Mouse (Mus musculus) neural tube, embryonic 14.5 days (tissue): ENCODE measurements around the gene Ccr1l1. TPM values are rescaled to one million over a fixed set of nuclear protein-coding genes. Genes with fewer than 3 reads are reported as not detected.
"Not testable (repeated sequence)": the region's sequence is repeated elsewhere in the genome, so short reads cannot be mapped to it uniquely, and the experiment has no call there.

Experiments used
- ATAC-seq: fragments of 200-750 bp; cut with Nextera tagmentation; 2 replicates; pipeline ENCODE4 v1.8.0; 2017; ENCODE audit warnings: low read depth, mild to moderate bottlenecking, moderate TSS enrichment, moderate library complexity
- H3K27ac ChIP-seq: fragments of 300-500 bp; sonication (generic); 2 replicates; pipeline ENCODE4 v1.5.1; 2014; ENCODE audit warnings: low read depth, mild to moderate bottlenecking, control low read depth, low read length, moderate library complexity, mixed read lengths
- H3K27me3 ChIP-seq: fragments of 300-500 bp; sonication (generic); 2 replicates; pipeline ENCODE4 v1.6.1; 2014; ENCODE audit warnings: low read length; ENCODE audit not compliant: control insufficient read depth, insufficient read depth
- H3K36me3 ChIP-seq: fragments of 300-500 bp; sonication (generic); 2 replicates; pipeline ENCODE4 v1.6.1; 2014; ENCODE audit warnings: low read length, mixed read lengths; ENCODE audit not compliant: control insufficient read depth, insufficient read depth
- H3K4me1 ChIP-seq: fragments of 300-500 bp; sonication (generic); 2 replicates; pipeline ENCODE4 v1.6.1; 2014; ENCODE audit warnings: low read length; ENCODE audit not compliant: control insufficient read depth, insufficient read depth
- H3K4me2 ChIP-seq: fragments of 300-500 bp; sonication (generic); 2 replicates; pipeline ENCODE4 v1.6.1; 2014; ENCODE audit warnings: mild to moderate bottlenecking, low read depth, low read length, control low read depth
- H3K4me3 ChIP-seq: fragments of 300-500 bp; sonication (generic); 2 replicates; pipeline ENCODE4 v1.5.1; 2014; ENCODE audit warnings: low read depth, low read length, control low read depth, mixed read lengths
- H3K9ac ChIP-seq: fragments of 300-500 bp; sonication (generic); replicated peaks from 2 replicates; pipeline ENCODE4 v1.6.1; 2014; ENCODE audit warnings: low read depth, mild to moderate bottlenecking, control low read depth, low read length, mixed read lengths
- H3K9me3 ChIP-seq: fragments of 300-500 bp; sonication (generic); 2 replicates; pipeline ENCODE4 v1.6.1; 2016; ENCODE audit warnings: low read length; ENCODE audit not compliant: control insufficient read depth
- WGBS: fragments of 180-500 bp; shearing (Covaris S2); extraction: QIAGEN DNeasy Blood & Tissue Kit; methylation state at CpG from one replicate; pipeline ENCODE4 v1.1.7; 2014; 5-methylcytosine and 5-hydroxymethylcytosine counted together
- polyA plus RNA-seq: library from polyadenylated mRNA; unstranded; fragments of >200 nt; fragmentation: Nextera tagmentation; extraction: Ambion mirVana; gene quantifications from 2 replicates; pipeline ENCODE4 v1.2.1, GENCODE M21; 2014

The Ccr1l1 gene
- polyA plus RNA-seq, 1 experiment from 2014 or later, result not detected

- 85% methylated on average over 1 of the region's 1 CpGs for WGBS
Measured at GRCm38 (mm10) chr9:123968290-123968912, 9.8 kb downstream of the Ccr1l1 start, which contains the start of gene Ccr1. Ccr1 (minus strand) TSS chr9:123968692.

GRCm38 (mm10) chr9:123966858-123967495, 11.2 kb downstream of the Ccr1l1 start:
- H3K27ac ChIP-seq, ATAC-seq, H3K4me1 ChIP-seq, H3K4me2 ChIP-seq, H3K9me3 ChIP-seq, H3K27me3 ChIP-seq, H3K36me3 ChIP-seq, H3K9ac ChIP-seq, H3K4me3 ChIP-seq: not testable (repeated sequence)
- 94% methylated on average over 1 of the region's 4 CpGs for WGBS

More at GRCm38 (mm10) chr9:123968290-123968912, 9.8 kb downstream of the Ccr1l1 start, which contains the start of gene Ccr1:
- H3K27me3 ChIP-seq, result no peaks in the 10 kb centered on the region
- H3K4me3 ChIP-seq, result no peak within 1 kb of the TSS
- no peaks in the 10 kb centered on the region for H3K9me3 ChIP-seq
- H3K4me2 ChIP-seq, result no peak within 1 kb of the TSS
- no peak within 1 kb of the TSS for H3K9ac ChIP-seq
- ATAC-seq, result no peak
- no peak within 1 kb of the TSS for H3K27ac ChIP-seq
- no peaks in the 10 kb centered on the region for H3K36me3 ChIP-seq
- H3K4me1 ChIP-seq, result no peaks in the 10 kb centered on the region

GRCm38 (mm10) chr9:123964776-123965175, 13.4 kb downstream of the Ccr1l1 start:
- H3K4me2 ChIP-seq, result no peak overlapping the region
- 86% methylated on average over 3 of the region's 3 CpGs for WGBS
- H3K4me3 ChIP-seq, result no peak overlapping the region
- no peak overlapping the region for H3K9ac ChIP-seq
- no peak overlapping the region for H3K27ac ChIP-seq
- no peaks in the 10 kb centered on the region for H3K27me3 ChIP-seq
- H3K36me3 ChIP-seq, result no peaks in the 10 kb centered on the region
- no peak for ATAC-seq
- H3K4me1 ChIP-seq, result no peaks in the 10 kb centered on the region
- no peaks in the 10 kb centered on the region for H3K9me3 ChIP-seq

- H3K27ac ChIP-seq, result no peak overlapping the region
- H3K4me3 ChIP-seq, result no peak overlapping the region
- WGBS, result 86% methylated on average over 1 of the region's 1 CpGs
- H3K4me2 ChIP-seq, result no peak overlapping the region
- H3K36me3 ChIP-seq, result no peaks in the 10 kb centered on the region
- no peak overlapping the region for H3K9ac ChIP-seq
- ATAC-seq, result no peak
- H3K9me3 ChIP-seq, result no peaks in the 10 kb centered on the region
- no peaks in the 10 kb centered on the region for H3K27me3 ChIP-seq
- no peaks in the 10 kb centered on the region for H3K4me1 ChIP-seq
Measured at GRCm38 (mm10) chr9:123960161-123960560, 18.0 kb downstream of the Ccr1l1 start.

- WGBS, result 78% methylated on average over 3 of the region's 3 CpGs
- no peaks in the 10 kb centered on the region for H3K9me3 ChIP-seq
- no peak overlapping the region for H3K4me2 ChIP-seq
- no peaks in the 10 kb centered on the region for H3K27me3 ChIP-seq
- H3K27ac ChIP-seq, result no peak overlapping the region
- H3K9ac ChIP-seq, result no peak overlapping the region
- H3K4me1 ChIP-seq, result no peaks in the 10 kb centered on the region
- no peaks in the 10 kb centered on the region for H3K36me3 ChIP-seq
- ATAC-seq, result no peak
- no peak overlapping the region for H3K4me3 ChIP-seq
Measured at GRCm38 (mm10) chr9:123957911-123958413, 20.2 kb downstream of the Ccr1l1 start.

GRCm38 (mm10) chr9:123956892-123957291, 21.3 kb downstream of the Ccr1l1 start:
- 86% methylated on average over 1 of the region's 1 CpGs for WGBS
- Histone ChIP-seq H3K9ac (no peak overlapping the region), H3K4me1 (no peaks in the 10 kb centered on the region), H3K36me3 (no peaks in the 10 kb centered on the region), H3K9me3 (no peaks in the 10 kb centered on the region), H3K4me2 (no peak overlapping the region), H3K4me3 (no peak overlapping the region), H3K27ac (no peak overlapping the region), H3K27me3 (no peaks in the 10 kb centered on the region)
- ATAC-seq, result no peak

- no peak overlapping the region for H3K27ac ChIP-seq
- no peak for ATAC-seq
- no peak overlapping the region for H3K4me2 ChIP-seq
- no peaks in the 10 kb centered on the region for H3K27me3 ChIP-seq
- no peaks in the 10 kb centered on the region for H3K4me1 ChIP-seq
- no peak overlapping the region for H3K4me3 ChIP-seq
- no peaks in the 10 kb centered on the region for H3K36me3 ChIP-seq
- no peak overlapping the region for H3K9ac ChIP-seq
- no peaks in the 10 kb centered on the region for H3K9me3 ChIP-seq
- 85% methylated on average over 2 of the region's 2 CpGs for WGBS
Measured at GRCm38 (mm10) chr9:123953551-123953950, 24.7 kb downstream of the Ccr1l1 start.

- no peak overlapping the region for H3K9ac ChIP-seq
- 91% methylated on average over 1 of the region's 1 CpGs for WGBS
- no peaks in the 10 kb centered on the region for H3K4me1 ChIP-seq
- no peak overlapping the region for H3K4me3 ChIP-seq
- no peak overlapping the region for H3K4me2 ChIP-seq
- no peaks in the 10 kb centered on the region for H3K36me3 ChIP-seq
- ATAC-seq, result no peak
- no peaks in the 10 kb centered on the region for H3K27me3 ChIP-seq
- H3K9me3 ChIP-seq, result no peaks in the 10 kb centered on the region
- no peak overlapping the region for H3K27ac ChIP-seq
Measured at GRCm38 (mm10) chr9:123951176-123951575, 27.0 kb downstream of the Ccr1l1 start.

GRCm38 (mm10) chr9:123949432-123949831, 28.8 kb downstream of the Ccr1l1 start:
- H3K9me3 ChIP-seq, result no peaks in the 10 kb centered on the region
- no peak overlapping the region for H3K27ac ChIP-seq
- 81% methylated on average over 2 of the region's 2 CpGs for WGBS
- H3K4me1 ChIP-seq, result no peaks in the 10 kb centered on the region
- no peak overlapping the region for H3K4me3 ChIP-seq
- no peaks in the 10 kb centered on the region for H3K36me3 ChIP-seq
- no peak overlapping the region for H3K4me2 ChIP-seq
- H3K27me3 ChIP-seq, result no peaks in the 10 kb centered on the region
- no peak overlapping the region for H3K9ac ChIP-seq
- no peak for ATAC-seq
